Mouse (Mus musculus) heart, embryonic 10.5 days (tissue): ENCODE data around the gene Sf3b5. TPM values are rescaled to one million over a fixed set of nuclear protein-coding genes. Genes with fewer than 3 reads are reported as not detected.
"Not testable (repeated sequence)": the region's sequence is repeated elsewhere in the genome, so short reads cannot be mapped to it uniquely, and the experiment has no call there.

ENCODE experiments used
- DNase-seq: peaks from one replicate; pipeline ENCODE4 v3.0.0-alpha.2; 2017; ENCODE audit warnings: low spot score
- H3K27ac ChIP-seq: fragments of 300-500 bp; sonication (generic); 2 replicates; pipeline ENCODE4 v1.5.1; 2016; ENCODE audit warnings: mild to moderate bottlenecking
- H3K27me3 ChIP-seq: fragments of 300-500 bp; sonication (generic); 2 replicates; pipeline ENCODE4 v1.6.1; 2016; ENCODE audit warnings: mild to moderate bottlenecking; ENCODE audit not compliant: poor library complexity, insufficient read depth, severe bottlenecking
- H3K36me3 ChIP-seq: fragments of 300-500 bp; sonication (generic); 2 replicates; pipeline ENCODE4 v1.6.1; 2016; ENCODE audit warnings: mild to moderate bottlenecking, moderate library complexity
- H3K4me1 ChIP-seq: fragments of 300-500 bp; sonication (generic); 2 replicates; pipeline ENCODE4 v1.6.1; 2016; ENCODE audit warnings: mild to moderate bottlenecking
- H3K4me3 ChIP-seq: fragments of 300-500 bp; sonication (generic); 2 replicates; pipeline ENCODE4 v1.5.1; 2016; ENCODE audit warnings: mild to moderate bottlenecking, moderate library complexity
- H3K9me3 ChIP-seq: fragments of 300-500 bp; sonication (generic); 2 replicates; pipeline ENCODE4 v1.6.1; 2016; ENCODE audit warnings: mild to moderate bottlenecking, moderate library complexity
- WGBS: fragments of 180-500 bp; shearing (Covaris S2); methylation state at CpG from one replicate; pipeline ENCODE4 v1.1.7; 2016; 5-methylcytosine and 5-hydroxymethylcytosine counted together
- polyA plus RNA-seq: library from polyadenylated mRNA; unstranded; fragments of >200 nt; fragmentation: Nextera tagmentation; extraction: Ambion mirVana; gene quantifications from 2 replicates; pipeline ENCODE4 v1.2.1, GENCODE M21; 2016

Sf3b5 gene
- polyA plus RNA-seq, 1 experiment from 2014 or later: 42.9 TPM

DNA sequence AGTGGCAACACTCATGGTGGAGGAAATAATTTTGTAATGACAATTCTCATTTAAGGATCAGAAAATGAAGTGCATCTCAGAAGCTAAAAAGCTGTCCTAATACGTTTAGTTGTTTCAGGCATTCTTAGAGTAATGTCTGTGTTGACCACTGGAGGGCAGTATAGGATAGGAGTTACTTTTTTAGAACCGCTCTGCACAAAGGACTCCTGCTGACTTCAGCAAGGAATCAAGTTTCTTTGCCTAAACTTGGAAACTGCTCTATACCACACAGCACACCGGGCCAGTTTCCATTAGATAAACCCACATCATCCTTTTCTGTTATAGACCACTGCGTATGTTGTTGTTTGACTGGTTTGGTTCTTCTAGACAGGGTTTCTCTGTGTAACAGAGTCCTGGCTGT, 11.4 kb downstream of the Sf3b5 start:
- H3K27ac ChIP-seq: no peak overlapping the region
- 28% methylated on average over 4 of the region's 4 CpGs for WGBS
- no peak for DNase-seq

DNA sequence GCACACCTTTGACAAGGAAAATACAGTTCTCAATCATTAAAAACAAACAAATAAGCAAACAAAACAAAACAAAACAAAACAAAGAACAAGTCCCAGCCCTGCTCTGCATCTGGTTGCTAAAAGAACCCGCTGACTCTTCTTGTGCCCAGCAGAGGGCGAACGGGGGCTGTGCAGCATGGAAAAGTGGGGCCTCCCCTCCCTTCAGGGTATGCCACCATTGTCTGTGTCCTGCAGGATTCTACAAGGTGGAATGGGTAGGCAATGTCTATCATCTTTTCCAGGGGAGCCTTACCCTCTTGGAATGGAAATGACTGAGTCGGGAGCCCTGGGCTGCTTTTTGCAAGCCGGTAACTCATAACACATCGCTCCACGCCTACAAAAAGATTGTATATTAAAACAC, 13.4 kb downstream of the Sf3b5 start:
- H3K9me3 ChIP-seq: no peaks in the 10 kb centered on the region
- DNase-seq: peak; percentile 71
- no peaks in the 10 kb centered on the region for H3K36me3 ChIP-seq
- H3K4me1 ChIP-seq: peaks cover 16% of the 10 kb centered on the region
- no peaks in the 10 kb centered on the region for H3K27me3 ChIP-seq
- H3K4me3 ChIP-seq: no peak overlapping the region
- WGBS: 55% methylated on average over 7 of the region's 7 CpGs
- H3K27ac ChIP-seq: peak overlapping the region; percentile 57

More for the DNA sequence above, 11.4 kb downstream of the Sf3b5 start:
- Histone ChIP-seq H3K9me3 (no peaks in the 10 kb centered on the region), H3K4me1 (peaks cover 4% of the 10 kb centered on the region; the same call in 1 of the 2 replicates), H3K27me3 (no peaks in the 10 kb centered on the region), H3K36me3 (0 out of 2 replicates have a peak, but pooled peaks cover 2% of the 10 kb centered on the region), H3K4me3 (no peak overlapping the region)

DNA sequence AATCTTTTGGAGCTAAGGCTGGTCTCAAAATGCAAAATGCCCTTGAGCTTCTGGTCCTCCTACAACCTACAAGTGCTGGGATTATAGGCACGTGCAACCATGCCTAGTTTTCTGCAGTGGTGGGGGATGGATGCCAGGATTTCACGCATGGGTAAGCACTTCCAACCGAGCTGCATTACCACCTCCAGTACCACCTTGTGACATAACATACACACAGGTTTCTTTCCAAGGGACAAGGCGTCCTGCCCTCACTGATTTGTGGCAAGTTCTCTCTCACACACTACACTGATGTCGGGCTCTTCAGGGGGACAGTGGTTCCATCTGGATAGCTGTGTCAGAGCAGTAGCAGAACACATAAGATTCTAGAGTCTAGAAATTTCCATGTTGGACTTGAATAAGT, 13.9 kb downstream of the Sf3b5 start:
- peaks cover 16% of the 10 kb centered on the region for H3K4me1 ChIP-seq
- no peak overlapping the region for H3K4me3 ChIP-seq
- peak; percentile 45 for DNase-seq
- WGBS: 76% methylated on average over 5 of the region's 5 CpGs
- no peaks in the 10 kb centered on the region for H3K27me3 ChIP-seq
- no peaks in the 10 kb centered on the region for H3K36me3 ChIP-seq
- H3K27ac ChIP-seq: no peak overlapping the region
- H3K9me3 ChIP-seq: no peaks in the 10 kb centered on the region

DNA sequence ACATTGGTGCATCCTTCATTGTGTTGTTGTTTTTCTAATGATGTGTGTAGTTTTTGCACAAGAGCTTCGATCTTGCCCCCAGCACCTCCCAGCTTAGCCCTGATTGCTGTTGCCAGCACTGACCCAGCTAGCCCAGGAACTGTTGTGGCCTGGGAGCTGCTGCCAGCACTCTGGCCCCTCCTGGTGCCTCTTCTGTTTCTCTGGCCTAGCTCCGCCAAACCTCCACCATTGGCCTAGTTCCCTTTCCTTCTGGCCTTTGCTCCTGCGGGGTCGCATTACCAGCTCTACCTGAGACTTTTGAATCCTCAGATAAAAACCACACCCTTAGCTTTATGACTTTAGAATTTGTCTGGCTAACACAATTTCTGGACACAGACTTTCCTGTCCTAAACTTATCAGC, 17.0 kb downstream of the Sf3b5 start:
- Histone ChIP-seq H3K4me3 (no peak overlapping the region), H3K36me3 (no peaks in the 10 kb centered on the region), H3K27me3 (no peaks in the 10 kb centered on the region), H3K27ac (peak overlapping the region; percentile 54), H3K4me1 (peaks cover 16% of the 10 kb centered on the region), H3K9me3 (no peaks in the 10 kb centered on the region)
- 88% methylated on average over 4 of the region's 4 CpGs for WGBS
- no peak for DNase-seq

DNA sequence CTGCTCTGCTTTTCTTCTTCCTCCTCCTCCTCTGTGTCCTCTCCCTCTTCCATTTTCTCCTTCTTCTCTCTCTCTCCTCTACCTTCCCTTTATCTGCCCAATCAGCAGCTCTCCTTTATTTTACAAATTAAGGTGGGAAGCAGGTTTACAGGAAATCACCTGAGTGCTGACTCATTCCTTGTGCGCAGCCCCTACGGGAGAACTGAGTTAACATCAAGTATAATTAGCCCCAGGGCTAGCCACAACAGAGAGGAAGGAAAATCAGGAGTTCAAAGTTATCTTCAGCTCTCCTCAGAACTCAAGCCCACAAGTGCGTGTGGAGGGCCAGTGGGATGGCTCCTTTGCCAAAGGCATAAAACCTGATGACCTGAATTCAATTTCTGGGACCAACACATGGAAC, 18.8 kb downstream of the Sf3b5 start:
- DNase-seq: peak; percentile 19
- H3K27me3 ChIP-seq, H3K36me3 ChIP-seq, H3K27ac ChIP-seq, H3K9me3 ChIP-seq, H3K4me3 ChIP-seq: not testable (repeated sequence)
- H3K4me1 ChIP-seq: peaks cover 12% of the 10 kb centered on the region
- 62% methylated on average over 3 of the region's 3 CpGs for WGBS

DNA sequence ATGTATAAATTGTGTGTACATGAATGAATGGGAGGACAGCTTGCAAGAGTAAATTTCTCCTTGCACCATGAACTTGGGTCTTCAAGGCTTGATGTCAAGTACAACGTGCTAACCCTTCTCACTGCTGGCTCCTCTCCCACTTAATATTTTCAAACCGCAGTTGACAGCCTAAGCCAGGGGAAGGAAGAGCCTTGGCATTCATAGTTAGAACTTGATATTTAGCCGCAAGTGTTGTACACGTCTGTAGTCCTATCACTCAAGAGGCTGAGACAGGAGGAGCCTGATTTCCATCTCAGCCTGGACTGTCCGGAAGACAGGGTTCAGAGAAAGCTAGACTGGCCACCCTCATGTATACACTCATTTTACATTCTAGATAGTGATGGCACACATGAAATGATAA, 22.6 kb downstream of the Sf3b5 start:
- Histone ChIP-seq H3K27me3 (no peaks in the 10 kb centered on the region), H3K9me3 (no peaks in the 10 kb centered on the region), H3K4me3 (no peak overlapping the region), H3K36me3 (no peaks in the 10 kb centered on the region), H3K4me1 (peaks cover 2% of the 10 kb centered on the region), H3K27ac (no peak overlapping the region)
- WGBS: 81% methylated on average over 5 of the region's 5 CpGs
- no peak for DNase-seq

DNA sequence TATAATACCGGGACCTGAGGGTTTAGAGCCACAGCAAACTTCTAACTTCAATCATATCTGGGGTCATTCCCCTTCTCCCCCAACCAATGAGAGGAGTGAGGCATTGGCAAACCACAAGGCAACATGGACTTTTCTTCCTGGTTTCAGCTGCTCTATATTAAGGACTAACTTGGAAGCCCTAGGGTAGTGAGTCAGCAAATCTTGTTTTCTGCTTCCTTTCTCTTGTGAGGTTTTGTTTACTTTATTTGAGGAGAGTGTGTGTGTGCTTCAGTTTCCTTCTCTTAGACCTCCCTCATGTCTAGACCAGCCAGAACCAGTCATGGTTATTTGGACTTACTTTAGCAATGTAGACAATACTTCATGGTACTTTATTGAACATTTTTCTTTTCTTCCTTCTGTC, 23.1 kb downstream of the Sf3b5 start:
- H3K4me3 ChIP-seq: no peak overlapping the region
- H3K27ac ChIP-seq: no peak overlapping the region
- DNase-seq: no peak
- no peaks in the 10 kb centered on the region for H3K9me3 ChIP-seq
- no peaks in the 10 kb centered on the region for H3K36me3 ChIP-seq
- 89% methylated on average over 1 of the region's 1 CpGs for WGBS
- H3K4me1 ChIP-seq: no peaks in the 10 kb centered on the region
- H3K27me3 ChIP-seq: no peaks in the 10 kb centered on the region

DNA sequence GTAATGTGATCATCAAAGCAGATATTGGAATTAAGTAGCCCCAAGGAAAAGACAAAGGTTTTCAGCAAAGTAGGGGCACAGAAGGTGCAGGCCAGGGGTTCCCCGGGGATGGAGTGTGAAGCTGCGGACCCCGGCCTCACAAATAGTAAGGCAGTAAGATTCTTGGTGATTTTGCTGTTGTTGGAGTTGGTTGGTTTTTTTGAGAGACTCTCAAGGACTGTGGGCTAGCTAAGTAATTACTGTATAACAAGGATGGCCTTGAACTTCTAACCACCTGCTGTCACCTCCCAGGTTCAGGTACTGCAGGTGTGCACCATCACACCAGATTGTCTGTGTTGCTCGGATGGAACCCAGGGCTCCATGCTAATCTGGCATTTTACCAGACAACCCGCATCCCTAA, 24.3 kb downstream of the Sf3b5 start:
- WGBS: 78% methylated on average over 5 of the region's 5 CpGs
- no peaks in the 10 kb centered on the region for H3K36me3 ChIP-seq
- H3K9me3 ChIP-seq: no peaks in the 10 kb centered on the region
- no peaks in the 10 kb centered on the region for H3K4me1 ChIP-seq
- no peak overlapping the region for H3K27ac ChIP-seq
- H3K27me3 ChIP-seq: no peaks in the 10 kb centered on the region
- peak; percentile 43 for DNase-seq
- H3K4me3 ChIP-seq: no peak overlapping the region

DNA sequence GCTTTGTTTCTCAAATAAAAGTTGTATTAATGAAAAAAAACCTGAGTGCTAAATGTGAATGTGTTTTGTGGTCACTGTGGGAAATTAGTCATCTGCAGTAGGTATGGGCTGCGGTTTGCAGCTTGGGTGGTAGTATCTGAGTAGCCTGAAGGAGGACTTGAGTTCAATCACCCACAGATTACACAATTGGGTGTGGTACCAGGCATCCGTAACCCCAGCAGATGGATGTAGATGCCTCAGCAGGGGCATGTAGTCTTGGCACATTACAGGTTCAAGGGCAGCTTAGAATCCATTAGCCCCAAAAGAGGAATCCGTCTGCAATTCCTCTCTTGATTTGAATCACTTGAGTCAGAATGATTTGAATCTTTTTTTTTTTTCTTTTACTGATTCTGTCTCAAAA, 30.1 kb downstream of the Sf3b5 start:
- Histone ChIP-seq H3K36me3 (no peaks in the 10 kb centered on the region), H3K27me3 (no peaks in the 10 kb centered on the region), H3K4me1 (no peaks in the 10 kb centered on the region), H3K27ac (no peak overlapping the region), H3K9me3 (0 out of 2 replicates have a peak, but pooled peaks cover 2% of the 10 kb centered on the region), H3K4me3 (no peak overlapping the region)
- WGBS: 80% methylated on average over 3 of the region's 3 CpGs
- DNase-seq: no peak

DNA sequence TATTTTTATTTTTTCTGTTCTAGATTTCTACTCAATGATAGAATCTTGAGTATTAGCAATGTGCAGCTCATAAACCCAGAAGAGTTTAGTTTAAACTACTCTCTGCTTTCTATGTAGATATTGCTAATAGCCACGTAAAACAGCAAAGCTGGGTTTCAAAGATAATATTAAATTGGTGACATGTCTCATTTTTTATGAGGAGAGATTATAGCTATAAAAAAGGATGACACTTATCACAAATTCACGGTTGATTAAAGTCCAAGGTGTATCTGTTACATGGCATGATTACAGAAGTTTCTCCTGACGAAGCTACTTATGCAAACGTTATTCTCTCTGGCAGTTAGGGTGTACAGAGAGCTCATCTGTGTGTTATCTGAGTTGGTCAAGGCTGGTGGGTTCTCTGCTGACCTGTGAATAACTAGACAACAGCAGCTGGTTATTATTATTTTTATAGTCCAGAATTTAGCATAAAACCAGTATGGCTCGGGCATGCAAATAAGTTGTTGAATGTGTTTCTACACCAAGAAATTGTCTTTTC, 34.6 kb downstream of the Sf3b5 start:
- Histone ChIP-seq H3K4me3 (no peak overlapping the region), H3K9me3 (0 out of 2 replicates have a peak, but pooled peaks cover 2% of the 10 kb centered on the region), H3K4me1 (no peaks in the 10 kb centered on the region), H3K27me3 (no peaks in the 10 kb centered on the region), H3K27ac (no peak overlapping the region), H3K36me3 (no peaks in the 10 kb centered on the region)
- no peak for DNase-seq
- 82% methylated on average over 5 of the region's 5 CpGs for WGBS

DNA sequence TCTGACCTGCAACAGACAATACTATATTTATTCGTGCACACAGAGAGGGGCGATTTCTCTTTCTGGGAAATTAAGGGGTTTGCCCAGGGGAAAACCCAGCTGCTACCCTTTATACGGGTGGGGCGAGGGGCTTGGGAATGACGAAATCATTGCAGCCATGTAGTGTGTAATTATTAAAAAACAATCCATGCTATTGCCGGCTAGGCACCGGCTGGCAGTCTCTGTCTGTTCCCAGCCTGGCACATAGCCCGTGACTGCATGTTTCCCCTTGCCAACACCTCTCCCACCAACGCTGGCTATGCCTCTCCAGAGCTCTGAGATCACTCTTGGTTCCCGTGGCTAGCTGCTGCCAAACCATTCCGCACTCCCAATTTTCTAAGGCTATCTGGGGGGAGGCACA, 39.5 kb downstream of the Sf3b5 start:
- H3K27me3 ChIP-seq: no peaks in the 10 kb centered on the region
- WGBS: 87% methylated on average over 11 of the region's 11 CpGs

DNA sequence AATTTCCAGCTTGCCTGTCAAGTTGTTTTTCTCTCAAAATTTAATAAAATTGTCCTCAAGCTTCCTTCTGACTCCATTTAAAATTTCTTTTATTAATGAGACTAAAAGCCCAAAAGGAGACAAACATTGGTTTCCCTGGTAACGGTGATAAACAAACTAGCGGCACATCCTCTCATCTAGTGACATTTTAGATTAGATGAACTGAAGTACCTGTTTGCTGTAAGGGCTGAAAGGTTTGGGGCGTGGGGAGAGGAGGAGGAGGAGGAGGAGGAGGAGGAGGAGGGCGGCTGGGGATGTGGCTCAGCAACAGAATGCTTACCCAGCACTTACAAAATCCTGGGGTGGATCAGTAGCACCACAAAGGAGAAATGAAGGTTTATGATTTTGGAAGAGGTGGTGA, 42.7 kb downstream of the Sf3b5 start:
- DNase-seq: peak; percentile 74
- Histone ChIP-seq H3K27me3 (no peaks in the 10 kb centered on the region), H3K27ac (no peak overlapping the region), H3K9me3 (no peaks in the 10 kb centered on the region), H3K4me1 (no peaks in the 10 kb centered on the region), H3K4me3 (no peak overlapping the region), H3K36me3 (no peaks in the 10 kb centered on the region)
- WGBS: 42% methylated on average over 4 of the region's 4 CpGs

More for the DNA sequence above, 39.5 kb downstream of the Sf3b5 start:
- no peak overlapping the region for H3K4me3 ChIP-seq
- DNase-seq: peak; percentile 50
- H3K9me3 ChIP-seq: no peaks in the 10 kb centered on the region
- no peak overlapping the region for H3K27ac ChIP-seq
- no peaks in the 10 kb centered on the region for H3K4me1 ChIP-seq
- H3K36me3 ChIP-seq: no peaks in the 10 kb centered on the region

DNA sequence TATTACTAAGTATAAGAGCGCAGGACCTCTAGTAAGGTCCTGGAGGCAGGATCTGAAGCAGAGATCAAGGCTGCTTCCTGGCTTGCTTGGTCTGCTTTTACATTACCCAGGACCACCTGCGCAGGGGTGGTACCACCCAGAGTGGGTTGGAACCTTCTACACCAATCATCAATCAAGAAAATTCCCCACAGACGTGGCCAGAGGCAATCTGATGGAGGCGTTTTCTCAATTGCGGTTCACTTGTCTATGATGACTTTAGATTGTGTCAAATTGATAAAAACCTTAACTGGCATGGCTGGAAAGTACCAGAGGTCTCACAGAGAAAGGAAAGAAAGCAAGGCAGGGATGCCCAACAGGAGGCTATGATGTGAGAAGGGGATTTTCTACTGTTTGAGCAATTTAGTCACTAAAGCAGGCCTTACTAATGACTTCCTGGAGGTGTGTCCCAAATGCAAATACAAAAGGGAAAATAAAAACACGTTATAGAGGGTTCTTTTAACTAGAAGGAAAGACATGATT, 51.8 kb downstream of the Sf3b5 start:
- WGBS: 74% methylated on average over 6 of the region's 6 CpGs
- peaks cover 12% of the 10 kb centered on the region for H3K4me1 ChIP-seq
- DNase-seq: peak; percentile 3
- no peaks in the 10 kb centered on the region for H3K9me3 ChIP-seq
- H3K27ac ChIP-seq: no peak overlapping the region
- peaks cover 30% of the 10 kb centered on the region for H3K27me3 ChIP-seq
- no peak overlapping the region for H3K4me3 ChIP-seq
- H3K36me3 ChIP-seq: no peaks in the 10 kb centered on the region
